Mouse (Mus musculus) stomach, postnatal 0 days (tissue): ENCODE measurements at regions not wholly inside any gene's neighbourhood (a gene's known extent, or its start where the extent isn't known, plus 50 kb on each side); places are given as distances from the start of the nearest gene placed in this dataset.

Experiments
- CTCF ChIP-seq: IDR thresholded peaks from 2 replicates; pipeline ENCODE4 v1.5.1; 2016; ENCODE audit warnings: antibody characterized with exemption, low read depth, mild to moderate bottlenecking, moderate library complexity
- EP300 ChIP-seq: optimal IDR thresholded peaks from 2 replicates; pipeline ENCODE3; 2016; ENCODE audit warnings: antibody characterized with exemption

DNA sequence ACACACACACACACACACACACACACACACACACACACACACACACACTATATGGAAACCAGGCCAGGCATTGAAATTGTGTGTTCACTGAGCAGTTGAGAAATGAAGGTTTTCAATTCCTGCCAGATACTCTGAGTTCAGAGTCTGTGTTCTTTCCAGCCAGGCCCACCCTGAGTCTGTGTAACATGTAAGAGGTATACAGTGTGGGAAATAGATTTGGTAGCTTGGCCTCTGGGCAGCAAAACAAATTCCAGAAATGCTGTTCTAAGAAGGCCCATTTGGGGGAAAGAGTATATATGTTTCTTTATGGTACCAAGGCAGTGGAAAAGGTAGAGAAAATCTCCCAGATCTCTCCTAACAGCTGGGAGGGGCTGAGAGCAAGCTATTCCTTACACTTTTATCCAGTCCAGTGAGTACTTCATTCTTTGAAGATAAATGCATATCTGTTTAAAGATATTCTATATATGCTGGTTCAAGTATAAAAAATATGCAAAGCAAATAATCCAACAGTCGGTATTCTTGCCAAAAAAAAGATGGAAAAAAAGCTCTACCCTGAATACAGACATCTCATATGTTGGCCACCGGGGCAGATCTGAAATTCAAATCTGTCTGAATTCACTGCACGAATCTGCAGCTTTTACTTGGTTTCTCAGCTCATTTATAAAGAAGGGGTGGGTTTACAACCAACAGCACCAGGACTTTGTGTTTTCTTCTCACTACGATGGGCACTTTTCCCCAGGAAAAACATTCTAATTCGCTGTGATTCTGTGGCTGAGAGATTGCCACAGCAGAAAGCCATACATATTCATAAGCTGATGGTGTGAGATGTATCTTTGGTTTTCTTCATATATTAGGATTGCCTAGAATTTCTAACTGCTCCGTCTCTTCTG is 252.3 kb downstream of the Ccdc91 start:
- TF ChIP-seq CTCF: no peak
- no peak for TF ChIP-seq EP300
